Mouse (Mus musculus) myocyte (in vitro differentiated cells): ENCODE data around the gene Nomo1.

Experiments used
- E2F4 ChIP-seq: IDR thresholded peaks from one replicate; pipeline ENCODE4 v1.6.1; 2011; ENCODE audit warnings: mild to moderate bottlenecking, control low read depth, moderate library complexity; ENCODE audit not compliant: insufficient read depth
- MAX ChIP-seq: IDR thresholded peaks from one replicate; pipeline ENCODE4 v1.6.1; 2011; ENCODE audit warnings: low read depth, mild to moderate bottlenecking, control low read depth
- MYOG ChIP-seq, 3 experiments: IDR thresholded peaks; one replicate each; pipeline ENCODE4 v1.6.1; 2011; ENCODE audit warnings: control low read depth in 2 of 3, low read depth in 2 of 3, mild to moderate bottlenecking in 2 of 3; ENCODE audit not compliant: insufficient read length in 2 of 3, control insufficient read depth in 1 of 3, insufficient read depth in 1 of 3
- POLR2A ChIP-seq: IDR thresholded peaks from one replicate; pipeline ENCODE4 v1.6.1; 2011; ENCODE audit warnings: low read depth, mild to moderate bottlenecking, control low read depth, moderate library complexity; ENCODE audit not compliant: insufficient read length
- TCF3 ChIP-seq: IDR thresholded peaks from one replicate; pipeline ENCODE4 v1.6.1; 2011; ENCODE audit warnings: low read depth, control low read depth; ENCODE audit not compliant: insufficient read length
- USF1 ChIP-seq: IDR thresholded peaks from one replicate; pipeline ENCODE4 v1.6.1; 2011; ENCODE audit warnings: low read depth, mild to moderate bottlenecking, control low read depth, moderate library complexity

DNA sequence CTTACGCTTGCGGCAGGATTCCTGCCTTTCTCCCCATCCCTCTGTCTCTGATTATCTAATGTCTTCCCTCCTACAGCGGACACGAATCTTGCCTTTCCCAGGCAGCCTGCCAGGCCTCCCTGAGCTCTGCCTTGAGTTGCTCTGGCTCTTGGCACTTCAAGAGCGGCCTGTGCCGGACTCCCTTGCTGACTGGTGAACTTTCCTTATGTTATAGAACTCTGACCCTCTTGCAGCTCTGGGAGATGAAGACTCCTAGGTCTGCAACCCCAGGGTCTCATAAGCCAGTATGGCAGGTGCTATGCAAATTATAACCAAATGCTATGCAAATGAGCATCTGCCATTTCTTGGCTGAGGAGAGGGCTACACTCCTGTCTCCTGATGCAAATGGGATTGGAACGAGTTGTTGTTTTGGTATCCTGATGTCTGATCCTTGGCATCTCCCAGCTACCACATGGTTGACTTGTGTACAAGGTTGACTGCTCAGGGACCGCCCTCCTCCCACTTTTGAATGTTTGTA, 69.6 kb downstream of the Nomo1 start:
- TF ChIP-seq MYOG (IDR thresholded peaks at IDR 0.05; ENCODE audit: control insufficient read depth in 1 of 3, insufficient read depth in 1 of 3, insufficient read length in 2 of 3, low read depth in 2 of 3) (no peak), USF1 (no peak), POLR2A (no peak), E2F4 (no peak), MAX (no peak), TCF3 (no peak)
